Mouse (Mus musculus) lung, postnatal 0 days (tissue): Measurements from ENCODE around the gene Oas1h.

Experiments
- CTCF ChIP-seq: IDR thresholded peaks from 2 replicates; pipeline ENCODE4 v1.5.1; 2016; ENCODE audit warnings: antibody characterized with exemption, mild to moderate bottlenecking
- EP300 ChIP-seq: IDR thresholded peaks from 2 replicates; pipeline ENCODE4 v1.6.1; 2016; ENCODE audit warnings: antibody characterized with exemption, mild to moderate bottlenecking, control low read depth

GRCm38 (mm10) chr5:120890026-120890425, 28.8 kb downstream of the Oas1h start:
- TF ChIP-seq CTCF (no peak), EP300 (no peak)
